Mouse (Mus musculus) 3134 (cell line): ENCODE results near the gene Adamts7.

Experiments
- DNase-seq: peaks from one replicate; pipeline ENCODE4 v3.0.0-alpha.2; 2011; ENCODE audit warnings: low spot score; ENCODE audit not compliant: insufficient read length; ENCODE audit errors: extremely low read depth

Adamts7 gene

DNA sequence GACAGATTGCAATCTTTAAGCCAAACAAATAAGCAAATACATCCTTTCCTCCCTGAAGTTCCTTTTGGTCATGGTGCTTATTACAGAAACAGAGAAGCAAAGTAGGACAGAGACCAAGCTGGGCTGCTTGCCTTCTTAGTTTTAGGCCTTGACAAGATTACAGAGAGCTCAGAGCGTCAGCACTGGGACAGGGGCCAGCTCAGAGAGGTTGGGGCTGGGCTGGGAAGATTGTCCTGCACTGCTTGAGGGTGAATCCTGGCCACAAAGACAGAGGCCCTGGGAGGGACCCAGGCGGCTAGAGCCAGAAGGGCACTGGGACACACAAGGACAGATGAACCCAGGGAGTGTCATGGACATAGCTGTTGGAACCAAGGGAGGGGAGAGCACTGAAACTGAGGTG lies 17.1 kb upstream of the Adamts7 start:
- DNase-seq: peak; percentile 40

DNA sequence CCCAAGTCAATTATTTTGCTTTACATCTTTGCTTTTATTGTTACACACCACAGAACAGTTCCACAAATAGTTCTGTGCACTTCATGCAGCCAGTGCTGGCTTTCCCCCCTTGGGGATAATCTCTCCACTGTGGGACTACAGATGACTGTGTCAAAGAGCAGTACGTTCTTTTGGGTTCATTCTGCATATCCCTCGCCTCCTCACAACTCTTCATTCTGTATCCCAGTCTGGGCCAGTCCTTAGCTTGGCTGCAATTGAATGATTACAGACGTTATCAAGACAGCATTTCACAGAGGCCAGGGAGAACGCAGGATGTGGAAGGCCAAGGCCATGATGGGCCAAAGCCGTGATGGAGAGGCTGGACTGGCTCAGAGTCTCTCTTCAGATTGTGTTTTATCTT lies 16.0 kb upstream of the Adamts7 start:
- DNase-seq: no peak

DNA sequence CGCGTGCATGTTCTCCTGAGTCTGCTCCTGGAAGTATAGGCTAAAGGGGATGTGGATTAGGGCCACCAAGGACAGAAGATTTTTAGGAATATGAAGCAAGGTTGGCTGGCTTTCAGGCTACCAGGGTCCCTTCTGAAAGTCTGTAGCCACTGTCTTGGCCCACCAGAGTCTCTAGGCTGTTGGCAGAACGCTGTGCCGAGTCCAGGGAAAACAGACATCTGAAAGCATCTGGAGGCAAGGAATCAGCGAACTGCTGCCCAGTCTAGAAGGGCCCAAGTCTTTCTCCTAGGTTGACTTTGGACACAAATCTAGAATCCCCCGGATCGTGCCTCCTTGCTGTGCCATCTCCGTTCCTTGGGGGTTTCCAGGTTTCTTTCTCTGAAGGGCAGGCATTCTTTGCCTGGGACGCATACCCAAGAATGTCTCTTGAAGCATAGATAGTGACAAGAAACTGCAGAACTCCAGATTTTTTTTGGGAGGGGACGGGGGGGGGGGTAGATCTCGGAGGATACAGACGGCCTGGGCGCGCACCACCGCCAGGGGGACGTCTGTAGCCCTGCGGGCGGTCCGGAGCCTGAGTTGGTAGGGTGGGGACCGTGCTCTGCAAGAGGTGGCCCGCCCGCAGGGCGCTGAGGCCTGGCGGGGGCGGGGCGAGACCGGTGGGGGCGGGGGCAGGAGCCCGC lies 485 bp upstream of the Adamts7 start:
- peak; percentile 74 for DNase-seq

DNA sequence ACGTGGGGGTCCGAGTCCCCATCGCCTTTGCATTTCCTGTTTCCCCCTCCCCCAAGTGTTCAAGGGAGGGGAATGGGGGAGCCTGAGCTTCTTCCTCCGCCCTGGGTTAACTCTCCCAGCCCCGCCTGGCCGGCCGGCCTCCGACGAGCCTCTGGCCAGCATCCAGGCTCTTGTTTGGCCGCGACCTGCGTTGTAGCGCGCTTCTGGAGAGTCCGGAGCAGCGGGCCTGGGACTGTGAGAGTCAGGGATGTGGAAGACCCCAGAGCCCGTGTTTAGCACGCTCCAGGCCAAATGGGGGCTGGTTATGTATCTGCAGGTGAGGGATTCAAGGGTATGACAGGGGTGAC lies 853 bp downstream of the Adamts7 start:
- DNase-seq: peak; percentile 62

DNA sequence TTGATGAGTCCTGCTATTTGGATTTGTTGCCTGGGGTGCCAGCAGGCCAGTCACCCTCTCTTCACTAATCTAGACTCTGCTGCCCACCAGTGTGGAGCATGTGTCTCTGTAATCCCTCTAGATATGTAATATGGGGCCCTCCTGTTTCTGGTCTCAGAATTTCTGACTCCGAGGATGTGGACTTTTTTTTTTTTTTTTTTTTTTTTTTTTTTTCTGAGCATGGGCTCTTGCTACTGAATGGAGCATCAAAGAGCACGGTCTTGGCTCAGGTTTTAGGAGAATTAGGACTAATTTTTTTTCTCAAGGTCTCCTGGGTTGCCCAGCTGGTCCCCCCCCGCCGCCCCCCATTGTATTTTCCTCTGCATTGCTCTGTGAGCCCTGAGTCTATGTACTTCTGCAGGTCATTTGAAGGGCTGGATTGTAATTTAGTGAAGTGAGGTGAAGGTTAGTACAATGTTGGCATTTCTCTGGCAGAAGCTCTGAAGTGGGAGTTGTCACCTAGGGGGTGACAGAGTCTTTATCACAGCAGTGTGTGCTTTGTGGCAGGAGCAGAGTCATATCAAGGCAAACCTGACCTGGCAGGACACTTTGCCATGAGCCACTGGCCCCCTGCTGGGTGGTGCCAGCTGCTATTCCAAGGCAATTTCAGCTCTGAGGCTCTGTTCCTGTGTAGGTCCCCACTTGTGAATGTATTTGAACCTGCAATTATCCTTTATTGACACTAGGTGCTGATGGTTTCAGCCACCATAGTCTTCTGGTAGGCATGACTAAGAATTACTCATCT lies 2.0 kb downstream of the Adamts7 start:
- no peak for DNase-seq

DNA sequence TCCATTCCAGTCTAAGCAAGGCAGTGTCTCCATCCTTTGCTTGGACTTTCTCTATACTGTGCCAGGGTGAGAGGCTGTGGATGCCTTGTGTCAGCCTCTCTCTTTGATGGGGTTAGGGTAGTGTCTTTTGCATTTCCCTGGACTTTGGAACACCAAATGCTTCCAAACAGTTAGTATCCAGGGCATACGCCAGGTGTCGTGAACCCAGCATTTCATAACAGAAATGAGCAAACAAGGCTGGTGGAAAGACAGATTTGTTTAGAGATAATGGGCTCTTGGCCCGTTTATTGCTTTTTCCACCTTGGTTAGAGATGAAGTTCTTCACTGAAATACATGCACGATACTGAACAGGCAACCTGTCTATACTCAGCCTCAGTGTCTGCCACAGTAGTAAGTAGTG lies 2.7 kb downstream of the Adamts7 start:
- DNase-seq: no peak

DNA sequence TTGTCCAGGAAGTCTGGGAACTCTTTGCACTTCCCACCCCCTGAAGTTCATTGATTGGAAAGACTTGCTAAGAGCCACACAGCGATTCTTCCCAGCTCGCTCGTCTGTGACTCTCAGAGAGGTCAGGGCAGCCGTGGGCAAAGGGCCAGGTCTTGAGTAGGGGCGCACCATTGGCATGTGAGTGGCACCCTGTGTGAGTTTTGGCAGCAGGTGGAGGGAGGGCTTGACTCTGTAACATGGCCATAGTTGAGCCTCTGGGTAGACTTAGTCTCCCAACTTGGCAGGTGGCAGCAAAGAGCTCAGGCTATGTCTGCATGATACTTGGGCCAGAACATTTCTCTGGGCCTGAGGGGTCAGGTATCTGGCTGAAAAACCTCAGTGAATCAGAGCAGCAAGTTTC lies 3.7 kb downstream of the Adamts7 start:
- DNase-seq: no peak

DNA sequence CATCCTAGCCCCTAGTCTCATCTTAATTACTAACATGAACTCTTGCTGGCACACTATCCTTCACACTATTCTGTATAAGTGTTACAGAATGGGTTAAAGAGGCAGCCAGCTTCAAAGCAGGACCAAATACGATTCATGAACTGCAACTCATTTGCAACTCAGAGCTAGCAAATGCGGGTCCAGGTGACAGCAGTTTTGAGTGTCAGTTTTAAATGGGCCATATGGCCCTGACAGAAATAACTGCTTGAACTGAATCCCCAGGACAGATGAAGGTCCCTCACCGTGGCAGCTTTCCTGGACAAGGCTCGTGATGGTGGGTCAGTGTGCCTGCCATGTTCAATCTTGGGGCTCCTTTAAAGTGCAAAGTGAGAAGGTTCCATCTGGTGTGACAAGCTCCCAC lies 7.1 kb downstream of the Adamts7 start:
- DNase-seq: no peak

DNA sequence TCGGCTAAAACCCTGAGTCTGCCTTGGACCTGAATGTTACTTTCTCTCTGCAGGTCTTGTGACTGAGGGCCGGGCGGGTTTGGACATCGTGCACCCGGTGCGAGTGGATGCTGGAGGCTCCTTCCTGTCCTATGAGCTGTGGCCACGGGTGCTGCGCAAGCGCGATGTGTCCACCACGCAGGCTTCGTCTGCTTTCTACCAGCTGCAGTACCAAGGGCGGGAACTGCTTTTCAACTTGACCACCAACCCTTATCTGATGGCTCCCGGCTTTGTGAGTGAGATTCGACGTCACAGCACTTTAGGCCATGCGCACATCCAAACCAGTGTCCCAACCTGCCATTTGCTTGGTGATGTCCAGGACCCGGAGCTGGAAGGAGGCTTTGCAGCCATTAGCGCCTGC lies 8.6 kb downstream of the Adamts7 start:
- DNase-seq: no peak

DNA sequence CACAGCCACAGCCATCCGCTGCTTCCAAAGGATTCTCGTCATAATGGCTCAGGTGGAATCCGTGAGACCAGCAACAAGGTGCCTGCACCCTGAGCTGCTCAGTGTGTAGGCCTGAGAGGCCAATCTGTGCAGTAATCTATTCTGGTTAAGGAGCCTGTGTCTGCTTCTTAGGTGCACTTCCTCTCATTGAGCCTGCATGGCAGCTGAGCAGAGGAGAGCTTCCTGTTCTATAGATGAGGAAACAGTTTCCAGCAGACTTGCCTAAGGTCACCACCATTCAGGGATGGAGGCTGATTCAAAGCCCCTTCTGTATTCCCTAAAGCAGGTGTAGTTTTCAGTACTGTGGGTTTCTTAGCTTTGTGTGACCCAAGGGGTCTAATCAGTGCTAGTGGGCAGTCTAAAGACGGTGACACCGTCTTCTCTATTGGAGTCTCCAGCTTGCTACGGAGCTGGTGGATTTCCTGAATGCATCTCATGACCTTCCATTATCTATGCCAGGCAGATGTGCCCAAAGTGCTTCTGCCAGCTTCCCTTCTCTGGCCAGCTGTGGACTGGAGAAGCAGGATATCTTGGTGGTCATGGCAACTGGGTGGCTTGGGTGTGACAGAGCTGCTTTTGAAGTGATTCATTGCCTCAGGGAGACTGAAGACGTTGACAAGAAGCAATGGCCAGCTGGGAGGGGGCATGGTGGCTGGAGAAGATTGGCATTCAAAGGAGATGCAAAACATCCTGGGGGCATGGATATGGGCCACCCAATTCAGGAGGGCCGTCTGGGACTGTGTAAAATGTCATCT lies 9.9 kb downstream of the Adamts7 start:
- DNase-seq: peak; percentile 59

DNA sequence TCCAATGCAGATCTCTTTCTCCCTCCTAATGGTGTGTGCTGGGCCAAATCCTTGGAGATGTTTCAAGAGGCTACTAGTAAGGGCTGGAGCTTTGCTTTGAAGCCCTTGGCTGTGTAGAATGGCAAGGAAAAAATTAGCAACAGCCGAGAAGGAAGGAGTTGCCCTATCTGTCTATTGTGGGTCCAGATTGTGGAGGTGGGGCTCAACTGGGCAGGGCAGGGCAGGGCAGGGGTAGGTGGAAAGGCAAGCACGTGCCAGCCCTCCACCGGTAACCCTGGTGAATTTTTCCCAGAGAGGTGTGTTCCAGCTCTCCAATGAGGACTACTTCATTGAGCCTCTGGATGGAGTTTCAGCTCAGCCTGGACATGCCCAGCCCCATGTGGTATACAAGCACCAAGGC lies 10.5 kb downstream of the Adamts7 start:
- peak; percentile 58 for DNase-seq

DNA sequence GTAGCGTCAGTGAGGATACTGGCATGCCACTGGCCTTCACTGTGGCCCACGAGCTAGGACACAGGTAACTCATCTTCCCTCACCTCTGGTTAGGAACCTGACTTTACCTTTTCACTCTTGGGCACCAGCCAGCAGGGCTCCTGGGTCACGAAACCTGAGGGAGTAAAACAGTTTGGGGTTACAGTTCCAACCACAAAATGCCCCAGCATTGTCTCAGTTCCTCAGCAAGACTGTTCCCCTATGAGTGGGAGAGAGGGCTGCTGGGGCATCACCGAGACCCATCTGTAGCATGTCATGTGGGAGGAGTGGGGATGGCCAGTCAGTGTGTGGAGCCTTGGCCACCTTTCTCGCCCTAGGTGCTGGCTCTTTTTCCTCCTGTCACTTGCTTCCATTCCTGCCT lies 16.5 kb downstream of the Adamts7 start:
- no peak for DNase-seq

DNA sequence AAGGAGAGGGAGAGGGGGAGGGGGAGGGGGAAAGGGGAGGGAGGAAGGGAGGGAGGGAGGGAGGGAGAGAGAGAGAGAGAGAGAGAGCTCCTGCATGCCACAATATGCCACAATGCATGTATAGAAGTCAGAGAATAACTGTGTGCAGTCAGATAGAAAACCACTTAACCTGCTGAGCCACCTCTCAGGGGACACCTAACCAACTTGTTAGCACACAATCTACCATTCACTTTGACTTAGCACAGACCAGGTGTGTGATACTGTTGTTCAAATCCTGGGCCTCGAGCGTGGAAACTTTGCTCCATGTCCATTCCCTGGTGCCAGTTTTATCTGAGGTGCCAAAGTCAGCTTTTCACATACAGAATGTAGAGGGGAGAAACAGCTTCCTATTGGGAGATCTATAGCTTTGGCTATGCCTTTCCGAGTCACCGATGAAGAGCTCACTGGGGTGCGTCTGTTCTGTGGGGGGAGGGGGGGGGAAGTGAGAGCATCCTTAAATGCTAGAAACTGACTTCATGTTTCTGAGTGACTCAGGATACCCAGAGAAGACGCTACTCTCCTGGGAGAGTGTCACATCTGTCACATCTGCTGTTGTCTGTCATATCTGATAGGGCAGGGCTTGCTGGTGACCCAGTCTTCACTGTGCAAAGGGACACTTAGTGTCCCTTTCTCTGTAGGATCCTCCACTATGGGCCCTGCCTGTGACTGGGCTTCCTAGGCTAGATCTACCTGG lies 19.0 kb downstream of the Adamts7 start:
- no peak for DNase-seq

DNA sequence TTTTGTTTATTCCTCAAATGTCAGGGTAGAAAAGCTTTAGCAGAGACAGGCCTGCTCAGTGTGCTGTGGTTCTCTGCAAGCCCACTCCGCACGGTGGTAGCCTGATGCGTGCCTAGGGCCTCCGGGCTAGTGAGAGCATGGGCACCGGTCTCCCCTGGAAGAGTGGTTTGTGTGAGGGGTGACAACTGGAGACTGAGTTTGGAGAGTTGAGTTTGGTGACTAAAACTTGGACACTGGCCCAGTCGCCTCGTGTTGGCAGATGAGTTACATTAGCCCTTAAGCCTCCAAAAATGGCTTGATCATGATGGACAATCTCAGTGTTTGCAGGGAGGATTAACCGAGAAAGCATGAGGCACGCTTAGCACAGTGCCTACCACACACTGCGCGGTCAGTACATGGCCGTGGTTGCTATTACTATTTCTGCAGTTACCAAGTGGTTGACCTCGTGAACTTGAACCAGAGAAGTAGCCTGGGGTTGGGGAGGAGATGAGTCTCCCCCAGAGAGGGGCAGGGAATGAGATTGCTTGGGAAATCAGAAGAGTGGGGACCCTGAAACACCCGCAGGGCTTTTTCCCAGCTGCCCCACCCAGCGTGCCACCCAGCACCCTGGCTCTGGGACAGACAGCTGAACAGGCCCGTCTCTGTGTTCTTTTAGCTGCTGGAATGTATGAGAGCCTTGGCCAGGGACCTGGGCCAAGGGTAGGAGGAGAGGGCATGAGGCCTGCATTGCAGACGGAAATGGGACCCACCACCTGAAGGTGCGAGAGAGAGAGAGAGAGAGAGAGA lies 20.0 kb downstream of the Adamts7 start:
- DNase-seq: no peak

DNA sequence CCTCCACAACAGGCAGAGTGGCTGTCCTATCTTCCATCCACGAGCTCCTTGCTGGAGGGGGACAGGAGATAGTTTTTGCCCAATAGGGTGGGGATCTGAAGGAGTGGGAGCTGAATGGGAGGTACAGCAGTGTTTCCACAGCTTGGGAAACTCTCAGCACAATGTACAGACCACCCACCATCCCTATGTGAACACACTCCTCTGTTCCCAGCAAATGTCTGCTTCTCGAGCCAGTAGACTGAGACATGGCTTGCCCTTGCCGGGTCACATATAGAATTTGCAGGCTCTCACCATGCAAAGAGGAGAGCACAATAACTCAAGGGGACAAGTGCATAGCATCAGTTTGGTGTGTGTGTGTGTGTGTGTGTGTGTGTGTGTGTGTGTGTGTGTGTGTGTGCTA lies 20.7 kb downstream of the Adamts7 start:
- no peak for DNase-seq

DNA sequence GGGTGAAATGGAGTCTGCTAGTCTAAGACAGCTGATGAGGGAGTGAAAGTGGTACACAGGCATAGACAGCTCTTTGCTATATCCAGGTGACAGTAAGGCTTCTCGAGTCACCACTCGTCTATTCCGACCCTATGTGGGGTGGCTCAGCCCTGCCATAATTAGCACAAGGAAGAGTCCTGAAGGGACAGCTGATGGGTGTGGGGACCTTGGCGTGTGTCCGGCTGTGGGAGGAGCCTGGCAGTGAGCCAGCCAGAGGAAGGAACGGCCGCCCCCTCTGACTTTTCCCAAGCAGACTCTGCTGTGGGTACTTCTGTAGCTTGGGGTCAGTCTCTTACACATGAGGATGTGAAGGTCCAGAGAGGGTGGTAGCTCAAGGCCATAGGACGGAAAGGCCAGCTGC lies 21.2 kb downstream of the Adamts7 start:
- no peak for DNase-seq

DNA sequence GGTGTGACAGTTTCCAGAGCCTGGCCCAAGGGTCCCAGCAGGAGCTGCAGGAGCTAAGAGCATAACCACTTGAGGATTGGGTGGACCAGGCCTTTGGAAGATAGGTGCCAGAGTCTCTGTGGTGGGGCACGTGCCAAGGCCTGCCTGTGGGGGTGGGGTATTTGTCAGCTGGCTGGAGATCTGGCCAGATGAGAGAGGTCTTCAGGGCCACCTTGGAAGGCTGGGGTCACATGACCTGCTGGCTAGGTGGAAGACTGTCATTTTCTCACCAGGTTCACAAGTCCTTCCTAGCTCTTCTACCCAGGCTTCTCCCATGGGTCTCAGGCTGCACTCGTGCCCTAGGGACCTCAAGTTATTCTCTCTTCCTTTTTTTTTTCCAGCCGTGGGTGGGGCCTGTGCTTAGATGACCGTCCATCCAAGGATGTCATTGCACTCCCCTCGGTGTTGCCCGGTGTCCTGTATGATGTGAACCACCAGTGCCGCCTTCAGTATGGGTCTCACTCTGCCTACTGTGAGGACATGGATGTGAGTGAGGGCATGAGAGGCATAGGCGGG lies 22.6 kb downstream of the Adamts7 start:
- DNase-seq: no peak

DNA sequence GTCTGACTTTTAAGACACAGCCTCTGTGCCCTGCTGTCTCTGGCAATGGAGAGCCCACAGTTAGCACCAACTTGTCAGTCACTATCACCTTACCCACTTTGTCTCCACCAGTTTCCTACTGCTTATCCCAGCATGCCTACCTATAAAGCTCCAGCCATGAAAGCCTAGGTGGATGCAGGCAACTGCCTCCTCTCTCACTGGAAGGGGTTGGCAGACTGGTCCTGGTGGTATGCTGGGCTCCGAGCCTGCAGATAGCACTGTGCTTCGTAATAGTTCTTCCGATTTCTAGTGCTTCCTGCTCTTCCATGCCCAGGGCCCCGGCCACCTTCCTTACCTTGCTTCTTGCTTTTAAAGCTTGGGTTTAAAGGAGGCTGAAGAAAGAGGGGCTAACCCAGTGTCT lies 26.0 kb downstream of the Adamts7 start:
- no peak for DNase-seq

DNA sequence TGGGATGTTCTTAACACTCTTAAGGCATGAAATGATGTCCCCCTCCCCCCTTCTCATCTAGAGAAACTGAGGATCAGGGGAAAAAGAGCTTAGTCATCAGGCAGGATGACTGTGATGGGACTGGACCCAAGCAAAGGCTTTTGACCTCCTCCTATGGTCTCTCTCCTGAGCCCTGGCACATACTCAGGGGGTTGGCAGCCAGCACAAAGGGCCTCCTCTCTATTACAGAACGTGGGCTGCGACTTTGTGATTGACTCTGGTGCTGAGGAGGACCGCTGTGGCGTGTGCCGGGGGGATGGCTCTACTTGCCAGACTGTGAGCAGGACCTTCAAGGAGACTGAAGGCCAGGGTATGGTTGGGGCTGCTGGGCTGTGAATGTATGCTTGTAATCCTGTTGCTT lies 26.5 kb downstream of the Adamts7 start:
- no peak for DNase-seq

DNA sequence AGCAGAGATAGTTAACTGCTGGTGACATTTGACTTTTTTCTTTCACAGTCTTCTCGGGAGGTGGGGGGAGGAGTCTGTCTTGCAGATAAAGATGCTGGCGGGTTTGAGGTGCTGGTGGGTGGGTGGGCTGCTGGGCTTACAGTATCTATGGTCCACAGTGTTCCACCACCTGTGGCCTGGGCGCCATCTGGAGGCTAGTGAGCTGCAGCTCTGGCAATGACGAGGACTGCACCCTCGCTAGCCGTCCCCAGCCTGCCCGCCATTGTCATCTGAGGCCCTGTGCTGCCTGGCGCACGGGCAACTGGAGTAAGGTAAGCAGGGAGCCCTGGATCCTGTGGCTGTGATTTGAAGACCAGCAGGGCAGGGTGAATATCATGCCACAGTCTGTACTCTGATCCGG lies 32.1 kb downstream of the Adamts7 start:
- no peak for DNase-seq
